Mouse (Mus musculus): ENCODE measurements around the gene Pik3r4. TPM values are rescaled to one million over a fixed set of nuclear protein-coding genes. Genes with fewer than 3 reads are reported as not detected.

The Pik3r4 gene
- polyA plus RNA-seq, 1 experiment from 2014 or later = 25.4 TPM

DNA sequence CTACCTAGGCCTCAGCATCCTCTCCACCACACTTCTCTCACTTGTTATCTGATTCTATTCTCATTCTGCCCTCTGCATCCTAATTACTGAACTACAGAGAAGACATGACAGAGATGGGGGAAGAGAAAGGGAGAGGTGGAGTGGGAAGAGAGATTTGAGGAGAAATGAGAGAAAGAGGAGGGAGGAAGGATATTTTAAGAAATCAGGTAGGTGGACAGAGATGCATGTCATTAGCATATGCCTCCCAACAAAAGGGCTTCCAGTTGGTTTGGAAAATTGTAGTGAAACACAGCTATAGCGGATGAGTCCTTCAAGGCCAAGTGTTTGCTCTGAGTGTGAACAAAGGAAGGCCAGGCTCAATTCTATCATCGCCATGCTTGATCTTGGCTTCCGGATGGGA is 69.3 kb downstream of the Pik3r4 start:
- 92% methylated on average over 3 of the region's 3 CpGs for WGBS
- no peaks in the 10 kb centered on the region for H3K36me3 ChIP-seq (ENCODE audit: control insufficient read depth, insufficient read depth, low read length)
- no peak for ATAC-seq (ENCODE audit: low FRiP score)

GRCm38 (mm10) chr9:105719367-105719766 is 76.6 kb downstream of the Pik3r4 start:
- DNase-seq (ENCODE audit: low spot score, missing footprints) (no peak), ATAC-seq (ENCODE audit: low FRiP score) (no peak)
- Histone ChIP-seq H3K27ac (ENCODE audit: low read depth, low read length) (no peak overlapping the region), H3K9ac (ENCODE audit: low read length) (no peak overlapping the region), H3K4me2 (no peak overlapping the region), H3K27me3 (ENCODE audit: control insufficient read depth, insufficient read depth, low read length) (no peaks in the 10 kb centered on the region), H3K9me3 (ENCODE audit: control insufficient read depth, low read length) (no peaks in the 10 kb centered on the region), H3K36me3 (ENCODE audit: control insufficient read depth, insufficient read depth, low read length) (no peaks in the 10 kb centered on the region), H3K4me3 (ENCODE audit: low read depth, low read length) (no peak overlapping the region), H3K4me1 (ENCODE audit: control insufficient read depth, insufficient read depth, low read length) (no peaks in the 10 kb centered on the region)
- 78% methylated on average over 7 of the region's 7 CpGs for WGBS

More for the DNA sequence above, 69.3 kb downstream of the Pik3r4 start:
- Histone ChIP-seq H3K9me3 (ENCODE audit: control insufficient read depth, low read length) (no peaks in the 10 kb centered on the region), H3K4me1 (ENCODE audit: control insufficient read depth, insufficient read depth, low read length) (no peaks in the 10 kb centered on the region), H3K4me3 (ENCODE audit: low read depth, low read length) (no peak overlapping the region), H3K27me3 (ENCODE audit: control insufficient read depth, insufficient read depth, low read length) (no peaks in the 10 kb centered on the region), H3K9ac (ENCODE audit: low read length) (no peak overlapping the region), H3K4me2 (no peak overlapping the region), H3K27ac (ENCODE audit: low read depth, low read length) (no peak overlapping the region)
- no peak for DNase-seq (ENCODE audit: low spot score, missing footprints)

GRCm38 (mm10) chr9:105719851-105720395 is 77.1 kb downstream of the Pik3r4 start:
- Histone ChIP-seq H3K9me3 (ENCODE audit: control insufficient read depth, low read length) (no peaks in the 10 kb centered on the region), H3K9ac (ENCODE audit: low read length) (no peak overlapping the region), H3K27me3 (ENCODE audit: control insufficient read depth, insufficient read depth, low read length) (no peaks in the 10 kb centered on the region), H3K27ac (ENCODE audit: low read depth, low read length) (no peak overlapping the region), H3K4me2 (no peak overlapping the region), H3K36me3 (ENCODE audit: control insufficient read depth, insufficient read depth, low read length) (no peaks in the 10 kb centered on the region), H3K4me3 (ENCODE audit: low read depth, low read length) (no peak overlapping the region), H3K4me1 (ENCODE audit: control insufficient read depth, insufficient read depth, low read length) (no peaks in the 10 kb centered on the region)
- 42% methylated on average over 5 of the region's 5 CpGs for WGBS
- ATAC-seq (ENCODE audit: low FRiP score) (no peak), DNase-seq (ENCODE audit: low spot score, missing footprints) (no peak)

- Histone ChIP-seq H3K27me3 (ENCODE audit: control insufficient read depth, insufficient read depth, low read length) (no peaks in the 10 kb centered on the region), H3K9ac (ENCODE audit: low read length) (no peak overlapping the region), H3K36me3 (ENCODE audit: control insufficient read depth, insufficient read depth, low read length) (no peaks in the 10 kb centered on the region), H3K4me3 (ENCODE audit: low read depth, low read length) (no peak overlapping the region), H3K27ac (ENCODE audit: low read depth, low read length) (no peak overlapping the region), H3K9me3 (ENCODE audit: control insufficient read depth, low read length) (no peaks in the 10 kb centered on the region), H3K4me2 (no peak overlapping the region), H3K4me1 (ENCODE audit: control insufficient read depth, insufficient read depth, low read length) (no peaks in the 10 kb centered on the region)
- 79% methylated on average over 4 of the region's 4 CpGs for WGBS
- DNase-seq (ENCODE audit: low spot score, missing footprints) (no peak), ATAC-seq (ENCODE audit: low FRiP score) (no peak)
These were observed 77.7 kb downstream of the Pik3r4 start for GRCm38 (mm10) chr9:105720430-105720829.

- no peak for ATAC-seq (ENCODE audit: low FRiP score)
- Histone ChIP-seq H3K9me3 (ENCODE audit: control insufficient read depth, low read length) (no peaks in the 10 kb centered on the region), H3K4me3 (ENCODE audit: low read depth, low read length) (no peak overlapping the region), H3K36me3 (ENCODE audit: control insufficient read depth, insufficient read depth, low read length) (no peaks in the 10 kb centered on the region), H3K9ac (ENCODE audit: low read length) (no peak overlapping the region; the same call in 1 of the 2 replicates), H3K4me1 (ENCODE audit: control insufficient read depth, insufficient read depth, low read length) (no peaks in the 10 kb centered on the region), H3K27me3 (ENCODE audit: control insufficient read depth, insufficient read depth, low read length) (no peaks in the 10 kb centered on the region), H3K27ac (ENCODE audit: low read depth, low read length) (no peak overlapping the region), H3K4me2 (no peak overlapping the region)
- no peak for DNase-seq (ENCODE audit: low spot score, missing footprints)
- WGBS = 85% methylated on average over 7 of the region's 7 CpGs
These were observed 89.2 kb downstream of the Pik3r4 start for GRCm38 (mm10) chr9:105731976-105732375.

DNA sequence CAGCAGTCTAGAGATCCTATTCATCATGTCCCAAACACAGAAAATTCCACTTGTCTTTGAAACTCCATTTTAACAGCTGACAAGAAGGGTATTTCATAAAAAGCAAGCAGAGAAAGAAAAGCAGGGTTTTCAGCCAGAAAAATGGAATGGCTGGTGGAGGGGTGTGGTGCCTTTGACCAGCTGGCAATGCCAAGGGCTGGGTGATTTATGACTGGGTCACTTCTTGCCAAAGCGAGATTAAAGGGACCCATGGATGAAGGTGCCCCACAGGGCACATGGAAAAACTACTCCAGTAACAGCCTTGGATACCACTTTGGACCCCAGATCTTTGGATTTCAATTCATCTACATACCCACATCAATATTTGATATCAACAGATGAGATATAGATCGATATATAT is 91.9 kb downstream of the Pik3r4 start:
- WGBS = 88% methylated on average over 2 of the region's 2 CpGs
- no peak overlapping the region for H3K4me3 ChIP-seq (ENCODE audit: low read depth, low read length)
- no peaks in the 10 kb centered on the region for H3K27me3 ChIP-seq (ENCODE audit: control insufficient read depth, insufficient read depth, low read length)
- H3K9me3 ChIP-seq (ENCODE audit: control insufficient read depth, low read length) = no peaks in the 10 kb centered on the region
- H3K4me1 ChIP-seq (ENCODE audit: control insufficient read depth, insufficient read depth, low read length) = no peaks in the 10 kb centered on the region
- no peak for ATAC-seq (ENCODE audit: low FRiP score)
- no peak overlapping the region for H3K9ac ChIP-seq (ENCODE audit: low read length)
- H3K27ac ChIP-seq (ENCODE audit: low read depth, low read length) = no peak overlapping the region
- no peak overlapping the region for H3K4me2 ChIP-seq
- no peak for DNase-seq (ENCODE audit: low spot score, missing footprints)
- no peaks in the 10 kb centered on the region for H3K36me3 ChIP-seq (ENCODE audit: control insufficient read depth, insufficient read depth, low read length)

GRCm38 (mm10) chr9:105735195-105735594 is 92.4 kb downstream of the Pik3r4 start:
- 87% methylated on average over 5 of the region's 5 CpGs for WGBS
- no peak for ATAC-seq (ENCODE audit: low FRiP score)
- Histone ChIP-seq H3K4me1 (ENCODE audit: control insufficient read depth, insufficient read depth, low read length) (no peaks in the 10 kb centered on the region), H3K27me3 (ENCODE audit: control insufficient read depth, insufficient read depth, low read length) (no peaks in the 10 kb centered on the region), H3K27ac (ENCODE audit: low read depth, low read length) (no peak overlapping the region), H3K9ac (ENCODE audit: low read length) (no peak overlapping the region), H3K36me3 (ENCODE audit: control insufficient read depth, insufficient read depth, low read length) (no peaks in the 10 kb centered on the region), H3K9me3 (ENCODE audit: control insufficient read depth, low read length) (no peaks in the 10 kb centered on the region), H3K4me2 (no peak overlapping the region), H3K4me3 (ENCODE audit: low read depth, low read length) (no peak overlapping the region)
- DNase-seq (ENCODE audit: low spot score, missing footprints) = no peak

Other genes with a start within 250 kb of the Pik3r4 start
- 14.8 and 15.1 TPM in 2 replicates for gene Aste1, start 247.6 kb upstream of the Pik3r4 start, polyA plus RNA-seq (2014; fragmentation: Nextera tagmentation; extraction: Ambion mirVana)
- 0.79 and 0.86 TPM in 2 replicates for gene Nek11, start 247.5 kb upstream of the Pik3r4 start, polyA plus RNA-seq (2014; fragmentation: Nextera tagmentation; extraction: Ambion mirVana)
- 71.0 and 76.7 TPM in 2 replicates for gene Atp2c1, start 115.7 kb upstream of the Pik3r4 start, polyA plus RNA-seq (2014; fragmentation: Nextera tagmentation; extraction: Ambion mirVana)
- 0.14 and 0.15 TPM in 2 replicates for gene Col6a6, start 185.2 kb downstream of the Pik3r4 start, polyA plus RNA-seq (2014; fragmentation: Nextera tagmentation; extraction: Ambion mirVana)

Measured in midbrain, embryonic 11.5 days (tissue).